Mouse (Mus musculus): ENCODE data around the gene Olfr1335. TPM values are rescaled to one million over a fixed set of nuclear protein-coding genes. Genes with fewer than 3 reads are reported as not detected.
"Not testable (repeated sequence)": the region's sequence is repeated elsewhere in the genome, so short reads cannot be mapped to it uniquely, and the experiment has no call there.

Gene Olfr1335
- total RNA-seq (2014; fragmentation: Nextera tagmentation), result not detected in 2 replicates
- 0.22 TPM in 1 of 2 replicates, not detected in the other for total RNA-seq (2017)
- polyA plus RNA-seq (2012), result not detected in 2 replicates

DNA sequence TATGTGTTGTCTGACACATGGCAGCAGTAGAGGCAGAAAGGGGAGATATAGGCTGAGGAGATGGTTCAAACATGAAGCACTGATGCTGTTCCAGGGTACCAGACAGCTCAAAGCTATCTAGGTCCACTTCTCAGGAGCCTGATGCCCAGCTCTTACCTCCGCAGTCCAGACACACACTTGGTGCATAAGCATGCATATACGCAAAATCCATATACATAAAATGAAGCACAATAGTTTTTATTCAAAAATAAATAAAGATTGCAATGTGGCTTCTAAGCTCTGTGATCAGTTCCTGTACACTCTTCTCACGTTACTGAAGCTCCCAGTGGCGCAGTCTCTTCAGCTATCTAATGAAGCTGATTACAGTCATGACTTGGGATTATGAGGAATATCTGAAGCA lies at the start of gene Olfr1335:
Gene Olfr1335, minus strand, starts transcription at position 101 of the 400 bp plus-strand sequence.
- Histone ChIP-seq H3K4me1 (ENCODE audit: insufficient read depth, low read depth, low read length) (no peaks in the 10 kb centered on the region), H3K4me3 (ENCODE audit: low read depth, low read length) (no peak within 1 kb of the TSS), H3K9me3 (replicated peaks) (no peaks in the 10 kb centered on the region), H3K27me3 (ENCODE audit: insufficient read depth, low read length) (no peaks in the 10 kb centered on the region), H3K36me3 (replicated peaks) (no peaks in the 10 kb centered on the region)
- DNase-seq (ENCODE audit: low spot score), result no peak
- ATAC-seq (ENCODE audit: extremely low read depth, insufficient number of reproducible peaks, low FRiP score, poor library complexity, severe bottlenecking), result no peak
- no peak for TF ChIP-seq CTCF (IDR thresholded peaks at IDR 0.05; ENCODE audit: low read depth, low read length)
- no peak for TF ChIP-seq TAL1 (conservative IDR thresholded peaks at IDR 0.05; ENCODE audit: low read depth, low read length)
- TF ChIP-seq GATA1 (IDR thresholded peaks at IDR 0.05; ENCODE audit: borderline replicate concordance, low read length), result no peak
- no peak for TF ChIP-seq POLR2AphosphoS5 (IDR thresholded peaks at IDR 0.05; ENCODE audit: insufficient replicate concordance, low read depth, low read length)
- TF ChIP-seq GATA2 (IDR thresholded peaks at IDR 0.05; ENCODE audit: borderline replicate concordance, low read depth, low read length), result no peak

DNA sequence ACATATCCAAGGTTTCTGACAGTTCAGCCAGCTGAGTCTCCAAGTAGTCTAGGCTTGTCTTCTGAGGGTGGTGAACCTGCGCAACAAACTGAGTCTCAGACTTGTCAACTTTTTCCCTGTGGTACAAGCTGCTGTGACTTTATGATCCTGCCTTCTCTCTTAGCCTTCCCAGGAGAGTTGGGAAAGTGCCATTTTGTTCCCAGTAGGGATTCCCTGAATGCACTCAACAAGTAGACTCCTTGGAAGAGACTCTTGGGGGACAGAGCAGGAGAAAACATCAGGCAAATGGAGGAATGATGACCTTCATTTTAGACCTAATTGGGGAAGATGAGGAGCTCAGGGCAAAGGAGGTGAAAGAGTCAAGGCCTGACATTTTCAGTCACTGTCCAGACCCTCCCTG lies 26.4 kb upstream of the Olfr1335 start, which contains the start of gene Olfr1333:
Gene Olfr1333, minus strand, starts transcription at position 101 of the 400 bp plus-strand sequence.
- Histone ChIP-seq H3K4me3 (ENCODE audit: low read depth, low read length) (no peak within 1 kb of the TSS), H3K36me3 (replicated peaks) (no peaks in the 10 kb centered on the region), H3K4me1 (ENCODE audit: insufficient read depth, low read depth, low read length) (no peaks in the 10 kb centered on the region), H3K9me3 (replicated peaks) (no peaks in the 10 kb centered on the region), H3K27me3 (ENCODE audit: insufficient read depth, low read length) (no peaks in the 10 kb centered on the region)
- DNase-seq (ENCODE audit: low spot score) (no peak), ATAC-seq (ENCODE audit: extremely low read depth, insufficient number of reproducible peaks, low FRiP score, poor library complexity, severe bottlenecking) (no peak)
- TF ChIP-seq POLR2AphosphoS5 (IDR thresholded peaks at IDR 0.05; ENCODE audit: insufficient replicate concordance, low read depth, low read length), result no peak
- no peak for TF ChIP-seq CTCF (IDR thresholded peaks at IDR 0.05; ENCODE audit: low read depth, low read length)
- no peak for TF ChIP-seq TAL1 (conservative IDR thresholded peaks at IDR 0.05; ENCODE audit: low read depth, low read length)
- no peak for TF ChIP-seq GATA2 (IDR thresholded peaks at IDR 0.05; ENCODE audit: borderline replicate concordance, low read depth, low read length)
- TF ChIP-seq GATA1 (IDR thresholded peaks at IDR 0.05; ENCODE audit: borderline replicate concordance, low read length), result no peak

DNA sequence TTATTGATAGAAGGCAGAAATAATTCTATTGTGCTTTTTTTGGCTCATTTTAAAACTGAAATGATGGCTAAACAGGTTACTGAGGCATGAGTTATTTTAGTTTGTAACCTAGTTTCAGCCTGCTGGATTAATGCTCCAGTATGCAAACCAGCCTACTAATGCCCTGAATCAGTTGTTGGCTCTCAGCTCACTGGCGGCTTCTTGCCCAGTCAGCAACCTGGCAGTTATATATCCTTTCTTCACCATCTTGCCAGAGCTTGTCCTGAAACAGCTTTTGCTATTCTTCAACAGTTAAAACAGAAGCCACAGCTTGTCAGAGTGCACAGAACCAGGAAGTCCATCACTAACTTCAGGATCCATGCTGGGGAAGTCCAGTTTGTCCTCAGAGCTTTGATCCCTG lies 9.2 kb upstream of the Olfr1335 start:
- Histone ChIP-seq H3K27me3 (ENCODE audit: insufficient read depth, low read length) (no peaks in the 10 kb centered on the region), H3K4me1 (ENCODE audit: insufficient read depth, low read depth, low read length) (no peaks in the 10 kb centered on the region), H3K36me3 (replicated peaks) (no peaks in the 10 kb centered on the region), H3K9me3 (replicated peaks) (no peaks in the 10 kb centered on the region), H3K4me3 (ENCODE audit: low read depth, low read length) (no peak overlapping the region)
- no peak for TF ChIP-seq CTCF (IDR thresholded peaks at IDR 0.05; ENCODE audit: low read depth, low read length)
- TF ChIP-seq POLR2AphosphoS5 (IDR thresholded peaks at IDR 0.05; ENCODE audit: insufficient replicate concordance, low read depth, low read length), result no peak
- no peak for TF ChIP-seq GATA2 (IDR thresholded peaks at IDR 0.05; ENCODE audit: borderline replicate concordance, low read depth, low read length)
- no peak for TF ChIP-seq GATA1 (IDR thresholded peaks at IDR 0.05; ENCODE audit: borderline replicate concordance, low read length)
- no peak for TF ChIP-seq TAL1 (conservative IDR thresholded peaks at IDR 0.05; ENCODE audit: low read depth, low read length)
- DNase-seq (ENCODE audit: low spot score) (no peak), ATAC-seq (ENCODE audit: extremely low read depth, insufficient number of reproducible peaks, low FRiP score, poor library complexity, severe bottlenecking) (no peak)

DNA sequence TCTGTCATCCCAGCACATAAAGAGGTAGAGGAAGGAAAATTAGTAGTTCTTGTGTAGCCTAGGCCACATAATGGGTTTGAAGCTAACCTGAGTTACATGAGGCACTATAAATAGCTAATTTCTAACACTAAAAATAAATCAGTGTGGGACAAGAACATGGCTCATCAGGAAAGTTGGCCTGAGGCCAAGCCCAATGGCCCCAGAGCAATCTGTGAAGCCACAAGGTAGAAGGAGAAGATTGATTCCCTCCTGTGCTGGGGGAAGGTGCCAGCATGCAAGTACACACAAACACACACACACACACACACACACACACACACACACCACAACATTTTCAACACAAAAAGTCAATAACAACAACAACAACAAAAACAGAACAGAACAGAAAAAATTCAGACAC lies 16.9 kb downstream of the Olfr1335 start:
- not testable (repeated sequence) for H3K4me3 ChIP-seq (ENCODE audit: low read depth, low read length); H3K27me3 ChIP-seq (ENCODE audit: insufficient read depth, low read length); ATAC-seq (ENCODE audit: extremely low read depth, insufficient number of reproducible peaks, low FRiP score, poor library complexity, severe bottlenecking)

GRCm38 (mm10) chr4:118782486-118782885 lies 27.3 kb downstream of the Olfr1335 start, which contains the start of gene Olfr1337:
Olfr1337 (minus strand) TSS chr4:118782586.
- no peak for TF ChIP-seq TAL1 (conservative IDR thresholded peaks at IDR 0.05; ENCODE audit: low read depth, low read length)
- TF ChIP-seq GATA1 (IDR thresholded peaks at IDR 0.05; ENCODE audit: borderline replicate concordance, low read length), result no peak
- no peak for TF ChIP-seq POLR2AphosphoS5 (IDR thresholded peaks at IDR 0.05; ENCODE audit: insufficient replicate concordance, low read depth, low read length)
- TF ChIP-seq GATA2 (IDR thresholded peaks at IDR 0.05; ENCODE audit: borderline replicate concordance, low read depth, low read length), result no peak
- ATAC-seq (ENCODE audit: extremely low read depth, insufficient number of reproducible peaks, low FRiP score, poor library complexity, severe bottlenecking) (no peak), DNase-seq (ENCODE audit: low spot score) (no peak)
- Histone ChIP-seq H3K9me3 (replicated peaks) (no peaks in the 10 kb centered on the region), H3K36me3 (replicated peaks) (no peaks in the 10 kb centered on the region), H3K27me3 (ENCODE audit: insufficient read depth, low read length) (0 out of 2 replicates have a peak, but pooled peaks cover 4% of the 10 kb centered on the region), H3K4me3 (ENCODE audit: low read depth, low read length) (no peak within 1 kb of the TSS), H3K4me1 (ENCODE audit: insufficient read depth, low read depth, low read length) (no peaks in the 10 kb centered on the region)

More for the DNA sequence above, 16.9 kb downstream of the Olfr1335 start:
- H3K36me3 ChIP-seq (replicated peaks); DNase-seq (ENCODE audit: low spot score); H3K4me1 ChIP-seq (ENCODE audit: insufficient read depth, low read depth, low read length); H3K9me3 ChIP-seq (replicated peaks): not testable (repeated sequence)

Other genes starting within 250 kb of the Olfr1335 start
- not detected in 2 replicates for gene Cfap57, start 189.2 kb downstream of the Olfr1335 start, total RNA-seq (2014; fragmentation: Nextera tagmentation)
- 0.05 TPM in 1 of 2 replicates, not detected in the other for gene Cfap57, start 189.2 kb downstream of the Olfr1335 start, total RNA-seq (2017)
- not detected in 2 replicates for gene Cfap57, start 189.2 kb downstream of the Olfr1335 start, polyA plus RNA-seq (2012)
- gene Ebna1bp2, start 189.1 kb downstream of the Olfr1335 start, total RNA-seq (2014; fragmentation: Nextera tagmentation), result 116 and 153 TPM in 2 replicates
- gene Ebna1bp2, start 189.1 kb downstream of the Olfr1335 start, total RNA-seq (2017), result 116 and 127 TPM in 2 replicates
- 25.0 and 41.7 TPM in 2 replicates for gene Ebna1bp2, start 189.1 kb downstream of the Olfr1335 start, polyA plus RNA-seq (2012)
- gene Olfr62, start 151.0 kb downstream of the Olfr1335 start, total RNA-seq (2014; fragmentation: Nextera tagmentation), result not detected in 2 replicates
- 0.11 TPM in 1 of 2 replicates, not detected in the other for gene Olfr62, start 151.0 kb downstream of the Olfr1335 start, total RNA-seq (2017)
- gene Olfr62, start 151.0 kb downstream of the Olfr1335 start, polyA plus RNA-seq (2012), result not detected in 2 replicates
- not detected in 2 replicates for gene Olfr1342, start 117.2 kb downstream of the Olfr1335 start, total RNA-seq (2014; fragmentation: Nextera tagmentation)
- 0.11 TPM in 1 of 2 replicates, not detected in the other for gene Olfr1342, start 117.2 kb downstream of the Olfr1335 start, total RNA-seq (2017)
- gene Olfr1342, start 117.2 kb downstream of the Olfr1335 start, polyA plus RNA-seq (2012), result not detected in 2 replicates
- gene Olfr1341, start 106.4 kb downstream of the Olfr1335 start, total RNA-seq (2014; fragmentation: Nextera tagmentation), result not detected in 2 replicates
- 0.12 and 0.16 TPM in 2 replicates for gene Olfr1341, start 106.4 kb downstream of the Olfr1335 start, total RNA-seq (2017)
- not detected in 2 replicates for gene Olfr1341, start 106.4 kb downstream of the Olfr1335 start, polyA plus RNA-seq (2012)
- not detected in 2 replicates for gene Olfr1340, start 89.8 kb downstream of the Olfr1335 start, total RNA-seq (2014; fragmentation: Nextera tagmentation)
- gene Olfr1340, start 89.8 kb downstream of the Olfr1335 start, total RNA-seq (2017), result 0.05 TPM in 1 of 2 replicates, not detected in the other
- not detected in 2 replicates for gene Olfr1340, start 89.8 kb downstream of the Olfr1335 start, polyA plus RNA-seq (2012)
- not detected in 2 replicates for gene Olfr1339, start 77.8 kb downstream of the Olfr1335 start, total RNA-seq (2014; fragmentation: Nextera tagmentation)
- gene Olfr1339, start 77.8 kb downstream of the Olfr1335 start, total RNA-seq (2017), result 0.06 and 0.11 TPM in 2 replicates
- not detected in 2 replicates for gene Olfr1339, start 77.8 kb downstream of the Olfr1335 start, polyA plus RNA-seq (2012)
- not detected in 2 replicates for gene Olfr1338, start 51.2 kb downstream of the Olfr1335 start, total RNA-seq (2014; fragmentation: Nextera tagmentation)
- gene Olfr1338, start 51.2 kb downstream of the Olfr1335 start, total RNA-seq (2017), result 0.12 TPM in 1 of 2 replicates, not detected in the other
- gene Olfr1338, start 51.2 kb downstream of the Olfr1335 start, polyA plus RNA-seq (2012), result not detected in 2 replicates
- not detected in 2 replicates for gene Olfr1337, start 27.4 kb downstream of the Olfr1335 start, total RNA-seq (2014; fragmentation: Nextera tagmentation)
- gene Olfr1337, start 27.4 kb downstream of the Olfr1335 start, total RNA-seq (2017), result 0.22 TPM in 1 of 2 replicates, not detected in the other
- not detected in 2 replicates for gene Olfr1337, start 27.4 kb downstream of the Olfr1335 start, polyA plus RNA-seq (2012)
- not detected in 2 replicates for gene Olfr1333, start 26.3 kb upstream of the Olfr1335 start, total RNA-seq (2014; fragmentation: Nextera tagmentation)
- gene Olfr1333, start 26.3 kb upstream of the Olfr1335 start, total RNA-seq (2017), result 0.06 and 0.44 TPM in 2 replicates
- not detected in 2 replicates for gene Olfr1333, start 26.3 kb upstream of the Olfr1335 start, polyA plus RNA-seq (2012)
- gene Olfr1331, start 54.7 kb upstream of the Olfr1335 start, total RNA-seq (2014; fragmentation: Nextera tagmentation), result not detected in 2 replicates
- 0.12 and 0.22 TPM in 2 replicates for gene Olfr1331, start 54.7 kb upstream of the Olfr1335 start, total RNA-seq (2017)
- gene Olfr1331, start 54.7 kb upstream of the Olfr1335 start, polyA plus RNA-seq (2012), result not detected in 2 replicates
- gene Olfr1330, start 78.7 kb upstream of the Olfr1335 start, total RNA-seq (2014; fragmentation: Nextera tagmentation), result not detected in 2 replicates
- 0.05 TPM in 1 of 2 replicates, not detected in the other for gene Olfr1330, start 78.7 kb upstream of the Olfr1335 start, total RNA-seq (2017)
- gene Olfr1330, start 78.7 kb upstream of the Olfr1335 start, polyA plus RNA-seq (2012), result not detected in 2 replicates
- not detected in 2 replicates for gene Olfr1329, start 107.5 kb upstream of the Olfr1335 start, total RNA-seq (2014; fragmentation: Nextera tagmentation)
- 0.11 TPM in 1 of 2 replicates, not detected in the other for gene Olfr1329, start 107.5 kb upstream of the Olfr1335 start, total RNA-seq (2017)
- gene Olfr1329, start 107.5 kb upstream of the Olfr1335 start, polyA plus RNA-seq (2012), result not detected in 2 replicates
- gene Olfr1328, start 128.7 kb upstream of the Olfr1335 start, total RNA-seq (2014; fragmentation: Nextera tagmentation), result not detected in 2 replicates
- 0.06 and 0.11 TPM in 2 replicates for gene Olfr1328, start 128.7 kb upstream of the Olfr1335 start, total RNA-seq (2017)
- not detected in 2 replicates for gene Olfr1328, start 128.7 kb upstream of the Olfr1335 start, polyA plus RNA-seq (2012)
- not detected in 2 replicates for gene Lao1, start 151.6 kb upstream of the Olfr1335 start, total RNA-seq (2014; fragmentation: Nextera tagmentation)
- gene Lao1, start 151.6 kb upstream of the Olfr1335 start, total RNA-seq (2017), result 0.06 TPM in 1 of 2 replicates, not detected in the other
- gene Lao1, start 151.6 kb upstream of the Olfr1335 start, polyA plus RNA-seq (2012), result not detected in 2 replicates